ENCODE assay signal across 8 mouse cellular contexts in the genomic region with DNA sequence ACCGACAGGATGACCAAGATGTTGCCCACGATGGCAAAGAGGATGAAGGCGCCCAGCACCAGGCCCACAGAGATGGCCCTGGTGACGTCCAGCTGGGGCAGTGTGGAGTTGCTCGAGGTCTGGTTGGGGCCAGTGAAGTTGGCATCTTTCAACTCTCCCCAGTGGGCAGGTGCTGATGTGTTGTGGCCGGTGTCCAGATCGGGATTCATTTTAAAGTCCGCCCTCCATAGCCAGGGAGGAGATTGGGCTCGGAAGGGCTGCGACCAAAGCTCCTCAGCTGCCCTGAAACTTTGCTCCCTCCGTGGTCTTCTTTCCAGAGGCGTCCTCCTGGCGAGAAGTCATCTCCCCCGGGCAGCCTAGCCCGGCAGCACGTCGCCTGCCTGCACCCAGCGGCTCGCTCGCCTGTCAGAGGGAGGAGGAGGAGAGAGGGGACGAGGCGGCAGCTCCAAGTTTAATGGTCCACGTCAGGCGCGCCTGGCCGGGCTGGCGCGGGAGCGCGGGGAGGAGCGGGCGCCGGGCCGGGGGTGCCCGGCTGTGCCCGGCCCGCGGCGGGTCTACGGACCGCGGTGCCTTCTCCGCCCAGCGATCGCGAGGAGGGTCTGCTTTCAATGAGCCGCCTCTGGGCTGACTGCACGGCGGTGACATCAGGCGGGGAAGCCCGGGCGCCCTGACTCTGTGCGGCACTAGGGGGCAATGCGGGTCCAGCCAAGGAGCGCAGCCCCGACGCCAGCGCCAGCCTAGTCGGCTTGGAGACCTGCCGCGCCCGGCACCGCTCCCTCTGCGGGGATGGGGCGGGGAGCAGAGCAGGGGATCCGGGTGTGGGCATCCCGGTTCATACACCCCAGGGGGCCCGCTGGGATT.
DNase-seq lines count a peak whose midpoint lies in the region; ATAC-seq and TF ChIP-seq lines count a peak whose summit lies in the region.

No protein-coding gene starts in this region.

- H3K4me1 ChIP-seq in forebrain, postnatal 0 days (ENCODE audit: insufficient read depth), result no peaks in the 10 kb centered on the region
- H3K4me1 ChIP-seq in liver, embryonic 15.5 days (replicated peaks), result no peaks in the 10 kb centered on the region
- H3K4me1 ChIP-seq in neural tube, embryonic 14.5 days (ENCODE audit: control insufficient read depth, insufficient read depth, low read length), result no peaks in the 10 kb centered on the region

- peaks cover 11% of the 10 kb centered on the region for H3K27me3 ChIP-seq in forebrain, postnatal 0 days (ENCODE audit: insufficient read depth, low read length)
- H3K27me3 ChIP-seq in liver, embryonic 15.5 days, result peaks cover 27% of the 10 kb centered on the region
- no peaks in the 10 kb centered on the region for H3K27me3 ChIP-seq in neural tube, embryonic 14.5 days (ENCODE audit: control insufficient read depth, insufficient read depth, low read length)

- H3K4me3 ChIP-seq in forebrain, postnatal 0 days (ENCODE audit: low read depth, low read length), result peak overlapping the region; percentile 54
- peak overlapping the region; percentile 34 for H3K4me3 ChIP-seq in liver, embryonic 15.5 days (replicated peaks)
- H3K4me3 ChIP-seq in neural tube, embryonic 14.5 days (ENCODE audit: low read depth, low read length), result peak overlapping the region; percentile 51

- intact Hi-C loops in heart, postnatal 14 days (cut with DNase I), result loop anchor here (1.0 to 10.0 kb wide), 2 partner anchors 289 to 495 kb away; no protein-coding TSS in a partner anchor

- peak overlapping the region; percentile 95 for H3K4me2 ChIP-seq in forebrain, postnatal 0 days (ENCODE audit: low read depth)
- H3K4me2 ChIP-seq in liver, embryonic 15.5 days, result peak overlapping the region; percentile 58
- H3K4me2 ChIP-seq in neural tube, embryonic 14.5 days (ENCODE audit: low read depth, low read length), result peak overlapping the region; percentile 77

- 9% methylated on average over 66 of the region's 68 CpGs for WGBS in forebrain, postnatal 0 days
- 4% methylated on average over 66 of the region's 68 CpGs for WGBS in liver, embryonic 15.5 days (ENCODE audit: insufficient replicate concordance)
- WGBS in neural tube, embryonic 14.5 days, result 7% methylated on average over 45 of the region's 68 CpGs

- H3K36me3 ChIP-seq in forebrain, postnatal 0 days (ENCODE audit: insufficient read depth), result no peaks in the 10 kb centered on the region
- no peaks in the 10 kb centered on the region for H3K36me3 ChIP-seq in liver, embryonic 15.5 days (replicated peaks)
- no peaks in the 10 kb centered on the region for H3K36me3 ChIP-seq in neural tube, embryonic 14.5 days (ENCODE audit: control insufficient read depth, insufficient read depth, low read length)

- peak; percentile 99 for ATAC-seq in forebrain, postnatal 0 days
- no peak for ATAC-seq in liver, embryonic 15.5 days (ENCODE audit: insufficient read depth)
- ATAC-seq in neural tube, embryonic 14.5 days (ENCODE audit: low read depth), result peak; percentile 99

- peak; percentile 84 for TF ChIP-seq CTCF in forebrain, postnatal 0 days (IDR thresholded peaks at IDR 0.05; ENCODE audit: low read depth)

- no peaks in the 10 kb centered on the region for H3K9me3 ChIP-seq in forebrain, postnatal 0 days (ENCODE audit: low read length)
- no peaks in the 10 kb centered on the region for H3K9me3 ChIP-seq in liver, embryonic 15.5 days (replicated peaks)
- no peaks in the 10 kb centered on the region for H3K9me3 ChIP-seq in neural tube, embryonic 14.5 days (ENCODE audit: control insufficient read depth, low read length)

- no peak overlapping the region for H3K27ac ChIP-seq in forebrain, postnatal 0 days (ENCODE audit: low read depth, low read length)
- H3K27ac ChIP-seq in liver, embryonic 15.5 days (replicated peaks), result no peak overlapping the region
- H3K27ac ChIP-seq in neural tube, embryonic 14.5 days (ENCODE audit: low read depth, low read length), result no peak overlapping the region

- peak overlapping the region; percentile 59 for H3K9ac ChIP-seq in forebrain, postnatal 0 days
- H3K9ac ChIP-seq in liver, embryonic 15.5 days, result no peak overlapping the region
- H3K9ac ChIP-seq in neural tube, embryonic 14.5 days (replicated peaks; ENCODE audit: low read depth, low read length), result peak overlapping the region; percentile 66

- DNase-seq in 3134 (ENCODE audit: extremely low read depth, insufficient read length, low spot score), result peak; percentile 79
- DNase-seq in cerebellum, adult 18-20 months, result peak; percentile 22 to 44
- peak; percentile 81 for DNase-seq in forebrain, postnatal 0 days
- peak; percentile 81 to 89 for DNase-seq in heart, postnatal 14 days
- DNase-seq in kidney, postnatal 4 days, result peak; percentile 86 to 90
- peak; percentile 7 to 21 for DNase-seq in thymus, adult 18-20 months

Comparison
In these comparisons a context has a peak if more than half of its experiments do, and no peak if none do; other contexts are left out.
1. DNase-seq: peak in every context shown above with its lines; median percentile 88 in kidney, postnatal 4 days; 85 in heart, postnatal 14 days; 81 in forebrain, postnatal 0 days; 79 in 3134; 33 in cerebellum, adult 18-20 months; 14 in thymus, adult 18-20 months.